Mouse (Mus musculus) cerebellum, adult 11-12 months (tissue): ENCODE results near the gene Spin2c.
A peak's percentile ranks its signal among the peaks of the same experiment; 100 is the strongest.

Experiments
- DNase-seq: peaks from one replicate; pipeline ENCODE4 v3.0.0; 2022

The Spin2c gene

DNA sequence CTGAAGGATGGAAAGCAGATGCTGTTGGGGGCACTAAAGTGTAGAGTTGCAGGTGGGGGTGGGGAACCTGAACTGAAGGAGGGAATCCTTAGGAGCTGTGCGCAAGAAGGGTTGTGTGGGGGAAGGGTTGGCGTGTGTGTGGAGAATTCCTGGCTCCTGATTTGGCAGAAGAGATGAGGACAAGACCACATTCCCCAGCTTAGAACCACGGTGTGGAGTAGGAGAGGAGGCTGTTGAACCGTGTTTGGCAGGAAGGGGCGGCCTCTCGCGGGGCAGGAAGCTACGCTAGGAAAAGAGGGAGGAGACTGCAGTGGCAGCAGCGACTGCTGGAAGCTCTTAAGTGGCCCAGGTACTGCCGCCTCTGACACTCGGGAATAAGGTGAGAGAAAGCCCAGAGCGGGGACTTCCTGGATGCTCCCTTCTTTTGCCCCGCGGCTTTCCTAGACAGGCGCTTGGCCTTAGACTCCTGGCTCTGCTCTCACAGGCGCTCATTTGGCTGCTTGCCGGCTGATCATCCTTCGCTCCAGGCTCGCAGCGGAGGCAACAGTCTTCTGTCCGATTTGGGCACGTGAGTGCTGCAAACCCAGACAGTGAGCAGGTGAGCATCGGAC lies at the start of gene Spin2c:
Spin2c (plus strand) TSS at position 275 of the 611 bp plus-strand sequence.
- DNase-seq, result peak; percentile 48

DNA sequence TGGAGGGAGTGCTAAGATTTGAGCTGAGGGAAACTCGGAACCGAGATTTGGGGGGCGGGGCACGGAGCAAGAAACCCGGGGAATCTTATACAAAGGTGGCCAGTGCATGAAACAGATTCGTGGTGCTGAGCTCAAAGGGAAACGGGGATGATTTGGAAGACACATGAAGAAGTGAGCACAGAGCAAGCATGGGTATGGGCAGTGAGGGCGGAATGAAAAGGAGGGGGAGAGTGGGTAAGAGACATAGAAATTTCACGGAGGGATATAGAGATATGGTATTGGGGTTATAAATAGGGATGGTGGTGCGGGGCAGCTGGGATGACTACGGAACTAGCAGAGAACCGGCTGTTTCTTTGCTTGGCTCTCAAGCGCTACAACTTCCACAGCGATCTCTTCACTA lies 581 bp downstream of the Spin2c start:
- DNase-seq, result no peak
